Mouse (Mus musculus) ES-E14 (cell line): Measurements from ENCODE around the gene Odf3l1.

ENCODE experiments used
- CHD2 ChIP-seq: IDR thresholded peaks from 2 replicates; pipeline ENCODE4 v1.6.1; 2014; ENCODE audit warnings: mild to moderate bottlenecking, low read depth, low read length, inconsistent platforms
- HCFC1 ChIP-seq: IDR thresholded peaks from 2 replicates; pipeline ENCODE4 v1.6.1; 2012; ENCODE audit warnings: low read length, inconsistent platforms, borderline replicate concordance; ENCODE audit not compliant: insufficient read depth
- MAFK ChIP-seq: IDR thresholded peaks from 2 replicates; pipeline ENCODE4 v1.6.1; 2014; ENCODE audit warnings: mild to moderate bottlenecking, low read depth, low read length, inconsistent platforms; ENCODE audit not compliant: insufficient read depth
- ZNF384 ChIP-seq: IDR thresholded peaks from 2 replicates; pipeline ENCODE4 v1.6.1; 2012; ENCODE audit warnings: low read depth, low read length, inconsistent platforms

DNA sequence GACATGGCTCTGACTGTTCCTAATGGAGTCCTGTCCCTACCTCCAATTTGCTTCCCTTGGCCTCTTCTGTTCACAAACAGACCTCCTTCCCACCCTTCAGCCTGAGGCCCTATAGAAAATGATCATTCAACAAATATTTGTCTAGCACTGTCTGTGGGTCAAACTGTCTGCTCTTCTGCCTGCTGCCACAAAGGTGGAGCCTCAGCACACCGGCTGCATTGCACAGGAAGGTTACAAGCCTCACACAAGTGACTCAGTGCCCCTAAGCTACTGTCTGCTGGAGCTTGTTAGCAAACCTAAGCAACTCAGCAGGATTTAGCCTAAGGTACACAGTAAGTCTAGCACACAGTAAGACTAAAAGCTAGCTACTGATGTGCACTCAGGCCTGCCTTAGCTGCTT, 46.5 kb upstream of the Odf3l1 start:
- TF ChIP-seq ZNF384: no peak
- no peak for TF ChIP-seq HCFC1
- TF ChIP-seq MAFK: no peak
- TF ChIP-seq CHD2: no peak
